Mouse (Mus musculus): ENCODE measurements around the gene Dlgap1.

DNA sequence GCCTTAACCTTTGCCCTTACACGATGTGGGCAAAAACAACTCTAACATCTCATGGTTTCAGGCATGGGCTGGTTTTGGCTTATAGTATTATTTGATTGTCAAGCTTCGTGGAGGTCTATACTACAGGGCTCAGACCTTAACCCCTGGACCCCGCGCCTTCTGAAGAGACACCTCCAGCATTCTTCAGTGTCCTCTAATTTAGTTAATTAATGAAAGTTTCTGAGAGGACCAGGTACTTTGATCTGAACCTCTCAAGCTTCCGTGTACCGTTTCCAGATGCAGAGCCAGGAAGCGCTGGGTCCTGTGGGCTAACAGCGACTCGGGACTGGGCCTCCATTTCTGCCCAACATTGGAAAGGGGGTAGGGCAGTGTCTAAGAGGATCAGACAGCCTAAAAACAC, 785.2 kb downstream of the Dlgap1 start:
- no peak for TF ChIP-seq CTCF (IDR thresholded peaks at IDR 0.05; ENCODE audit: borderline replicate concordance, insufficient read depth, low read length)
- TF ChIP-seq POLR2A (IDR thresholded peaks at IDR 0.05; ENCODE audit: low read depth, low read length), result no peak

Measured in embryonic fibroblast, embryonic 13.5 days (primary cell).